Mouse (Mus musculus) kidney, embryonic 15.5 days (tissue): Measurements from ENCODE around the gene Cutc. TPM values are rescaled to one million over a fixed set of nuclear protein-coding genes. Genes with fewer than 3 reads are reported as not detected.

Experiments
- ATAC-seq: fragments of 200-750 bp; cut with Nextera tagmentation; replicated peaks from 2 replicates; pipeline ENCODE4 v1.8.0; 2017; ENCODE audit warnings: moderate TSS enrichment; ENCODE audit not compliant: low FRiP score
- H3K27ac ChIP-seq: fragments of 300-500 bp; sonication (generic); 2 replicates; pipeline ENCODE4 v1.5.1; 2015; ENCODE audit warnings: mild to moderate bottlenecking, inconsistent platforms
- H3K27me3 ChIP-seq: fragments of 300-500 bp; sonication (generic); 2 replicates; pipeline ENCODE4 v1.6.1; 2015; ENCODE audit warnings: inconsistent platforms
- H3K36me3 ChIP-seq: fragments of 300-500 bp; sonication (generic); 2 replicates; pipeline ENCODE4 v1.6.1; 2015; ENCODE audit warnings: inconsistent platforms
- H3K4me1 ChIP-seq: fragments of 300-500 bp; sonication (generic); 2 replicates; pipeline ENCODE4 v1.6.1; 2015; ENCODE audit warnings: inconsistent platforms
- H3K4me2 ChIP-seq: fragments of 300-500 bp; sonication (generic); 2 replicates; pipeline ENCODE4 v1.6.1; 2015; ENCODE audit warnings: moderate library complexity, mild to moderate bottlenecking, inconsistent platforms
- H3K4me3 ChIP-seq: fragments of 300-500 bp; sonication (generic); replicated peaks from 2 replicates; pipeline ENCODE4 v1.5.1; 2015; ENCODE audit warnings: mild to moderate bottlenecking, inconsistent platforms
- H3K9ac ChIP-seq: fragments of 300-500 bp; sonication (generic); 2 replicates; pipeline ENCODE4 v1.6.1; 2015; ENCODE audit warnings: mild to moderate bottlenecking, inconsistent platforms
- H3K9me3 ChIP-seq: fragments of 300-500 bp; sonication (generic); replicated peaks from 2 replicates; pipeline ENCODE4 v1.6.1; 2016; ENCODE audit warnings: inconsistent platforms
- WGBS: fragments of 180-500 bp; shearing (Covaris S2); methylation state at CpG from one replicate; pipeline ENCODE4 v1.1.7; 2015; ENCODE audit warnings: mixed read lengths; 5-methylcytosine and 5-hydroxymethylcytosine counted together
- polyA plus RNA-seq: library from polyadenylated mRNA; unstranded; fragments of >200 nt; fragmentation: Nextera tagmentation; extraction: Ambion mirVana; gene quantifications from 2 replicates; pipeline ENCODE4 v1.2.1, GENCODE M21; 2015

Gene Cutc
- polyA plus RNA-seq, 1 experiment from 2014 or later = 17.4 TPM

- no peak for ATAC-seq
These were observed 28.0 kb upstream of the Cutc start for GRCm38 (mm10) chr19:43724821-43725220.

GRCm38 (mm10) chr19:43726510-43727146, 26.2 kb upstream of the Cutc start:
- no peak overlapping the region for H3K9ac ChIP-seq
- no peak overlapping the region for H3K4me3 ChIP-seq
- H3K4me2 ChIP-seq = no peak overlapping the region
- peaks cover 84% of the 10 kb centered on the region for H3K36me3 ChIP-seq
- ATAC-seq = no peak
- no peaks in the 10 kb centered on the region for H3K27me3 ChIP-seq
- 0 out of 2 replicates have a peak, but pooled peaks cover 6% of the 10 kb centered on the region for H3K4me1 ChIP-seq
- no peaks in the 10 kb centered on the region for H3K9me3 ChIP-seq
- 90% methylated on average over 15 of the region's 15 CpGs for WGBS
- no peak overlapping the region for H3K27ac ChIP-seq

More at GRCm38 (mm10) chr19:43724821-43725220, 28.0 kb upstream of the Cutc start:
- no peak overlapping the region for H3K4me2 ChIP-seq
- H3K4me3 ChIP-seq = no peak overlapping the region
- 89% methylated on average over 7 of the region's 7 CpGs for WGBS
- H3K36me3 ChIP-seq = peaks cover 89% of the 10 kb centered on the region
- no peak overlapping the region for H3K27ac ChIP-seq
- no peaks in the 10 kb centered on the region for H3K9me3 ChIP-seq
- H3K27me3 ChIP-seq = no peaks in the 10 kb centered on the region
- H3K9ac ChIP-seq = no peak overlapping the region
- 0 out of 2 replicates have a peak, but pooled peaks cover 3% of the 10 kb centered on the region for H3K4me1 ChIP-seq

GRCm38 (mm10) chr19:43729296-43730036, 23.3 kb upstream of the Cutc start:
- peak overlapping the region; percentile 15; the same call in 1 of the 2 replicates for H3K9ac ChIP-seq
- peak overlapping the region; percentile 71 for H3K27ac ChIP-seq
- ATAC-seq = peak; percentile 60; the same call in 1 of the 2 replicates
- H3K27me3 ChIP-seq = no peaks in the 10 kb centered on the region
- peak overlapping the region; percentile 55 for H3K4me2 ChIP-seq
- no peaks in the 10 kb centered on the region for H3K9me3 ChIP-seq
- H3K36me3 ChIP-seq = peaks cover 66% of the 10 kb centered on the region
- WGBS = 48% methylated on average over 22 of the region's 22 CpGs
- peak overlapping the region; percentile 34 for H3K4me3 ChIP-seq
- 0 out of 2 replicates have a peak, but pooled peaks cover 6% of the 10 kb centered on the region for H3K4me1 ChIP-seq

- Histone ChIP-seq H3K27ac (peak overlapping the region; percentile 71), H3K4me3 (peak overlapping the region; percentile 34), H3K36me3 (peaks cover 69% of the 10 kb centered on the region), H3K27me3 (no peaks in the 10 kb centered on the region), H3K9me3 (no peaks in the 10 kb centered on the region), H3K9ac (0 out of 2 replicates have a peak overlapping the region, but pooled peaks have one; percentile 15), H3K4me2 (peak overlapping the region; percentile 55), H3K4me1 (0 out of 2 replicates have a peak, but pooled peaks cover 6% of the 10 kb centered on the region)
- WGBS = 38% methylated on average over 8 of the region's 8 CpGs
- no peak for ATAC-seq
These were observed 22.8 kb upstream of the Cutc start for GRCm38 (mm10) chr19:43730037-43730428.

GRCm38 (mm10) chr19:43731157-43731556, 21.6 kb upstream of the Cutc start:
- Histone ChIP-seq H3K9ac (no peak overlapping the region), H3K4me2 (no peak overlapping the region), H3K4me3 (no peak overlapping the region), H3K4me1 (0 out of 2 replicates have a peak, but pooled peaks cover 6% of the 10 kb centered on the region), H3K27ac (no peak overlapping the region), H3K9me3 (no peaks in the 10 kb centered on the region), H3K27me3 (no peaks in the 10 kb centered on the region), H3K36me3 (peaks cover 67% of the 10 kb centered on the region)
- WGBS = 65% methylated on average over 7 of the region's 7 CpGs
- ATAC-seq = no peak

GRCm38 (mm10) chr19:43738409-43738808, 14.4 kb upstream of the Cutc start:
- H3K27me3 ChIP-seq = no peaks in the 10 kb centered on the region
- H3K9me3 ChIP-seq = no peaks in the 10 kb centered on the region
- H3K4me3 ChIP-seq = no peak overlapping the region
- peaks cover 91% of the 10 kb centered on the region for H3K36me3 ChIP-seq
- no peaks in the 10 kb centered on the region for H3K4me1 ChIP-seq
- no peak overlapping the region for H3K27ac ChIP-seq
- ATAC-seq = no peak
- WGBS = 96% methylated on average over 10 of the region's 10 CpGs
- H3K4me2 ChIP-seq = no peak overlapping the region
- no peak overlapping the region for H3K9ac ChIP-seq

- H3K9ac ChIP-seq = no peak overlapping the region
- H3K36me3 ChIP-seq = peaks cover 90% of the 10 kb centered on the region
- no peak for ATAC-seq
- no peaks in the 10 kb centered on the region for H3K27me3 ChIP-seq
- H3K9me3 ChIP-seq = no peaks in the 10 kb centered on the region
- no peaks in the 10 kb centered on the region for H3K4me1 ChIP-seq
- no peak overlapping the region for H3K4me2 ChIP-seq
- no peak overlapping the region for H3K27ac ChIP-seq
- H3K4me3 ChIP-seq = no peak overlapping the region
- WGBS = 96% methylated on average over 7 of the region's 7 CpGs
These were observed 9.4 kb upstream of the Cutc start for GRCm38 (mm10) chr19:43743401-43743800.

- H3K27ac ChIP-seq = no peak overlapping the region
- H3K36me3 ChIP-seq = peaks cover 89% of the 10 kb centered on the region
- 87% methylated on average over 3 of the region's 3 CpGs for WGBS
These were observed 7.1 kb upstream of the Cutc start for GRCm38 (mm10) chr19:43745740-43746139.

GRCm38 (mm10) chr19:43747877-43748276, 4.9 kb upstream of the Cutc start:
- Histone ChIP-seq H3K9ac (no peak overlapping the region), H3K9me3 (no peaks in the 10 kb centered on the region), H3K27me3 (no peaks in the 10 kb centered on the region), H3K4me2 (no peak overlapping the region), H3K4me3 (no peak overlapping the region), H3K4me1 (peaks cover 11% of the 10 kb centered on the region), H3K36me3 (peaks cover 77% of the 10 kb centered on the region), H3K27ac (no peak overlapping the region)
- ATAC-seq = no peak
- 84% methylated on average over 4 of the region's 4 CpGs for WGBS

More at GRCm38 (mm10) chr19:43745740-43746139, 7.1 kb upstream of the Cutc start:
- H3K4me2 ChIP-seq = no peak overlapping the region
- no peak overlapping the region for H3K4me3 ChIP-seq
- ATAC-seq = no peak
- no peaks in the 10 kb centered on the region for H3K4me1 ChIP-seq
- no peaks in the 10 kb centered on the region for H3K27me3 ChIP-seq
- H3K9me3 ChIP-seq = no peaks in the 10 kb centered on the region
- no peak overlapping the region for H3K9ac ChIP-seq

- no peak overlapping the region for H3K4me3 ChIP-seq
- H3K27ac ChIP-seq = no peak overlapping the region
- no peak for ATAC-seq
- H3K27me3 ChIP-seq = no peaks in the 10 kb centered on the region
- no peaks in the 10 kb centered on the region for H3K9me3 ChIP-seq
- no peak overlapping the region for H3K9ac ChIP-seq
- H3K4me1 ChIP-seq = peaks cover 14% of the 10 kb centered on the region
- H3K4me2 ChIP-seq = no peak overlapping the region
- peaks cover 60% of the 10 kb centered on the region for H3K36me3 ChIP-seq
- 94% methylated on average over 2 of the region's 2 CpGs for WGBS
These were observed 2.8 kb upstream of the Cutc start for GRCm38 (mm10) chr19:43750008-43750407.

GRCm38 (mm10) chr19:43753226-43753835, 535 bp downstream of the Cutc start:
- Histone ChIP-seq H3K4me3 (peak overlapping the region; percentile 70), H3K36me3 (peaks cover 27% of the 10 kb centered on the region), H3K9me3 (no peaks in the 10 kb centered on the region), H3K4me2 (peak overlapping the region; percentile 64), H3K27ac (peak overlapping the region; percentile 99), H3K27me3 (no peaks in the 10 kb centered on the region), H3K9ac (peak overlapping the region; percentile 73), H3K4me1 (peaks cover 14% of the 10 kb centered on the region)
- ATAC-seq = peak; percentile 86
- under 1% methylated on average over 24 of the region's 24 CpGs for WGBS

- ATAC-seq = no peak
- Histone ChIP-seq H3K4me3 (no peak overlapping the region), H3K27me3 (no peaks in the 10 kb centered on the region), H3K9me3 (no peaks in the 10 kb centered on the region), H3K4me2 (no peak overlapping the region), H3K9ac (no peak overlapping the region), H3K4me1 (peaks cover 14% of the 10 kb centered on the region), H3K27ac (no peak overlapping the region), H3K36me3 (peaks cover 18% of the 10 kb centered on the region)
- WGBS = 80% methylated on average over 2 of the region's 2 CpGs
These were observed 1.4 kb downstream of the Cutc start for GRCm38 (mm10) chr19:43754237-43754636.
